Mouse (Mus musculus) urinary bladder, postnatal 25 days (tissue): Measurements from ENCODE around the gene 4931428F04Rik.
A peak's percentile ranks its signal among the peaks of the same experiment; 100 is the strongest.
"Not testable (repeated sequence)": the region's sequence is repeated elsewhere in the genome, so short reads cannot be mapped to it uniquely, and the experiment has no call there.

Source experiments
- DNase-seq: peaks from one replicate; pipeline ENCODE4 v3.0.0; 2022; ENCODE audit warnings: low spot score

The 4931428F04Rik gene

GRCm38 (mm10) chr8:105307670-105308069 lies 18.0 kb upstream of the 4931428F04Rik start:
- no peak for DNase-seq

- DNase-seq, result no peak
Observed at GRCm38 (mm10) chr8:105306146-105306691, 16.6 kb upstream of the 4931428F04Rik start.

GRCm38 (mm10) chr8:105305211-105306145 lies 15.8 kb upstream of the 4931428F04Rik start, which contains the start of gene Elmo3:
TSS of gene Elmo3 (plus strand) at chr8:105305601.
- DNase-seq, result peak; percentile 69

GRCm38 (mm10) chr8:105304325-105305210 lies 14.9 kb upstream of the 4931428F04Rik start:
- no peak for DNase-seq

- DNase-seq, result no peak
Observed at GRCm38 (mm10) chr8:105303874-105304273, 14.2 kb upstream of the 4931428F04Rik start.

GRCm38 (mm10) chr8:105303396-105303795 lies 13.7 kb upstream of the 4931428F04Rik start:
- DNase-seq, result no peak

- no peak for DNase-seq
Observed at GRCm38 (mm10) chr8:105299962-105300361, 10.3 kb upstream of the 4931428F04Rik start.

- no peak for DNase-seq
Observed at GRCm38 (mm10) chr8:105298351-105299252, 8.9 kb upstream of the 4931428F04Rik start.

- DNase-seq, result peak; percentile 86
Observed at GRCm38 (mm10) chr8:105297511-105298192, 8.0 kb upstream of the 4931428F04Rik start, which contains the start of gene E2f4. TSS of gene E2f4 (plus strand) at chr8:105297663.

GRCm38 (mm10) chr8:105295895-105296573 lies 6.4 kb upstream of the 4931428F04Rik start, which contains the start of gene Exoc3l:
TSS of gene Exoc3l (minus strand) at chr8:105296101.
- DNase-seq, result no peak

GRCm38 (mm10) chr8:105295256-105295655 lies 5.6 kb upstream of the 4931428F04Rik start:
- DNase-seq, result no peak

- DNase-seq, result no peak
Observed at GRCm38 (mm10) chr8:105294776-105295175, 5.1 kb upstream of the 4931428F04Rik start.

GRCm38 (mm10) chr8:105293405-105293804 lies 3.7 kb upstream of the 4931428F04Rik start:
- no peak for DNase-seq

GRCm38 (mm10) chr8:105292471-105292870 lies 2.8 kb upstream of the 4931428F04Rik start:
- DNase-seq, result no peak

GRCm38 (mm10) chr8:105291802-105292201 lies 2.1 kb upstream of the 4931428F04Rik start:
- DNase-seq, result not testable (repeated sequence)

- DNase-seq, result not testable (repeated sequence)
Observed at GRCm38 (mm10) chr8:105291364-105291763, 1.7 kb upstream of the 4931428F04Rik start.

- peak; percentile 97 for DNase-seq
Observed at GRCm38 (mm10) chr8:105290554-105291314, 1.1 kb upstream of the 4931428F04Rik start.

- peak; percentile 91 for DNase-seq
Observed at GRCm38 (mm10) chr8:105288958-105289732, 519 bp downstream of the 4931428F04Rik start.
